Mouse (Mus musculus): ENCODE results near the gene Atp10a.

Gene Atp10a

DNA sequence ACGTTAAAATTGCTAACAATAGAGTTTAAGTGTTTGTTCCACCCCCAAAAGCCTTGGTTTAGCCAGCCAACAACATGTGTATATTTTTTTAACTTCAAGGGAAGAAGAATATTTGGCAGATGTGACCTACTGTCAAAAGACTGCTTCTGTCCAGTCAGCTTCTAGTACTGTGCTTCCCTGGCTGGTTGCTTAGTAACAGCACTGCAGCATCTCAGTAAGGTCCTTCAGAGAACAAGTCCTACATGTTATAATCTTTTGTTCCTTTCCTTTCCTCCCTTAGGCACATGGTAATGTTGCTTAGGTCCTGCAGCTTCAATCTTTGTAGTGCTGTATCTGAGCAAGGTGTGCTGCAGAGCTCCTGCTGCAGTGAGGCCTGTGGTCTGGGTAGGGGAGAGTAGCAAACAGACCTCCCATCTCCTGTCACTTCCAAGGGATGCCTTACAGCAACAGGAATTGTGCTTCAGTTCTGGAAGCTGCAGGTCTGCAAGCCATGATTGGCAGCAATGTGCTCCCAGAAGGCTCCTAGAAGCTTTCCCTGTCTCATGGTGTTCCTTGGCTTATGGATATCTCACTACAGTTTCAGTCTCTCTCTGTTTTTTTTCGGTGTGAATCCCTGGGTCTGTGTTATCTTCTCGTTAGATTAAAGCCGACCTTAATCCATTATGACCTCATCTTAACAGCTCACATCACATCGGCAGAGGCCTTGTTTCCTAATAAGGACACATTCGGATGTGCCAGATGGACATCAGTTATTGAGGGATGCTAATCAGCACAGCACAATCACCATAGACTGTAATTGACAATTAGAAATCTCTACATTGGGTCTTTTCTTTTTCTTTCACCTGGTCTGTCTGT is 34.3 kb downstream of the Atp10a start:
- DNase-seq (ENCODE audit: extremely low spot score): no peak

DNA sequence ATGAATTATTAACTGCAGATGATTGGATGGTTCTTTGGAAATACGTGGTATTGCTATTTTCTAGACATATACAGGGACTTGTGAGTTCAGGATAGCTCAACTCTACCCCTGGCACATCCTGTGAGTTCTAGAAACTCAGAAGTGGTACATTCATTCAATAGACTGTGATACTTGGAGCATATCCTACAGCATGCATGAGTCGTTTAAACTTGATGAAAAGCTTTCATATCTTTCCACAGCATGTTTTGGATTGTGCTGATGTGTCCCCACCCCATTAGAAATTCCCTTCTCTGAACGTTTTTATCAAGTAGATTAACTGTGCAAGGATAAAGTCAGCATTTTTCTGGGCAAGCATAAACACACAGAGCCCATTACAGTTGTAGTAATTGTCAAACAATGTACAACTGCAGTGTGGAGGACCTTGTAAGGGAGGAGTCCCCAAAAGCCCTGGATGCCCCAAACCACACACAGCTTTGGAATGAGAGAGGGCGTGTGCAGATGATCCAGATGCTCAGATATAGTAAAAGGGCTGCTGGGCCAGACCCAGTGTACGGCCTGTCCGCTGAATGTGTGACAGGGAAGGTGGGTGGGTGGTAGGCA is 35.1 kb downstream of the Atp10a start:
- no peak for DNase-seq (ENCODE audit: extremely low spot score)

DNA sequence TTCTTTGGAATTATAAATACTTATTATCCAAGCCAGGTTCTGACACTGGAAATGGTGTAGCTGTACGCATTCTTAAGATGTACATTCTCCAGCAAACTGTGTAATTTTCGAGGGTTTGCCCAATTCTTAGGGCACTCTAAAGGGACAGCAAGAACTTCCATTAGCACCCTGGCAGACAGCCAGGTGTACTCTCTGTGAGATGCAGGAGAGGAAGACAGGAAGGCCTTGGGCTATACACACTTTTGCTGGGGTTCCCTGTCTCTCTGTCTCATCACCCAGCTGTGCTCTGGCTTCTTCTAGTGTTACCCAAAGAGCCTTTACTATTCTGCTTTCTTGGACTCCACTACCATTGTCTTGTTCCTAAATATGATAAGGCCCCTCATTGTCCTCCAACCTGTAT is 36.7 kb downstream of the Atp10a start:
- no peak for DNase-seq (ENCODE audit: extremely low spot score)

DNA sequence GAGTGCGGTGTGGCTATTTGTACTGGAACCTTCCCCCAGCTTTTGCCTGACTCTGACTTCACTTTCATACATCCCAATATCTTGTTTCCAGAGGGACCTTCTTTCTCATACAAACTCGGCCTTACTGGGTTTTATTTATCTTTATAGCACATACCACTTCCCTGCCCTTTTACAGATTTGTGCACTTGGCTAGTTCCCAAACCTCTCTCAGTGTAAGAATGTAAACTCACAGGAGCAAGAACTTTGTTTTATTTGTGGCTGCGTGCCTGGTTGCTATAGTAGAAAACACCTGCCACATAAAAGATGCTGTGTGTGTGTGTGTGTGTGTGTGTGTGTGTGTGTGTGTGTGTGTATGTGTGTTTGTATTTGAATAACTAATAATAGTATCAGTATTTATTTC is 37.4 kb downstream of the Atp10a start:
- no peak for DNase-seq (ENCODE audit: extremely low spot score)

DNA sequence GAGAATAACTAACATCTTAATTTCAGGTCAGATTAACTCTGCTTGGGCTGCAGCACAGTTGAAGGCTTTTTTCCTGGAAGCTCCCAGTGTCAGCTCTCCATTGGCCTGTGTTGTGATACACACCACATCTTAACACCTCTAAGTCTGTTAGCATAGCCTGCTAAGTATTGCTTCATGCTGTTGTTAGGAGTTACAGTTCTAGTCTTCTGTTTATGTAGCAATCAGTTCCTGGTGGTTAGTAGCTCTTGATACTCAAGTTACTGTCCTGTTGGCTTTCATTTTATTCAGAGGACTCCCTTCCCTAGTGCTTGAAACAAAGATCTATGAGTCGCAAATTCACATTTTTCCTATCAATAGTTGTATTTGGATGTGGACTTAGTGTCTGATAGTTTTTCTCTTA is 39.7 kb downstream of the Atp10a start:
- no peak for DNase-seq (ENCODE audit: extremely low spot score)

DNA sequence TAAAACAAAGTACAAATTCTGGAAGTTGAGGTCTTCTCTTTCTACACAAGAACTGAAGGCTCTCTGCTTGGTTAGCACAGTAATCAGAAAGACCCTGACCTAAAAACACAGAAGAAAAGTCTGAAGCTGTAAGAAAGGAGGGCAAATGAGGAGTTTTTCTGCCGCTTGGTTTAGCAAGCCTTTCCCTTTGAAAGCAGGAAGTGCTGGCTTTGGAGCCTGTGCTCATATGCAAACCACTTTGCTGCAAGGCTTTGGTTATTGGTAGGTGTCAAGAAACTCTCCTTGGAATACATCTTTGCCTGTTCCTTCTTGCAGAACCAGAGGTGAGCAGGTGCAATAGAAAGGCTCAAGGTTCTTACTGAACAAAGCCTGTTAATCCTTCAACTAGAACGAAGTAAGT is 41.1 kb downstream of the Atp10a start:
- DNase-seq (ENCODE audit: extremely low spot score): no peak

DNA sequence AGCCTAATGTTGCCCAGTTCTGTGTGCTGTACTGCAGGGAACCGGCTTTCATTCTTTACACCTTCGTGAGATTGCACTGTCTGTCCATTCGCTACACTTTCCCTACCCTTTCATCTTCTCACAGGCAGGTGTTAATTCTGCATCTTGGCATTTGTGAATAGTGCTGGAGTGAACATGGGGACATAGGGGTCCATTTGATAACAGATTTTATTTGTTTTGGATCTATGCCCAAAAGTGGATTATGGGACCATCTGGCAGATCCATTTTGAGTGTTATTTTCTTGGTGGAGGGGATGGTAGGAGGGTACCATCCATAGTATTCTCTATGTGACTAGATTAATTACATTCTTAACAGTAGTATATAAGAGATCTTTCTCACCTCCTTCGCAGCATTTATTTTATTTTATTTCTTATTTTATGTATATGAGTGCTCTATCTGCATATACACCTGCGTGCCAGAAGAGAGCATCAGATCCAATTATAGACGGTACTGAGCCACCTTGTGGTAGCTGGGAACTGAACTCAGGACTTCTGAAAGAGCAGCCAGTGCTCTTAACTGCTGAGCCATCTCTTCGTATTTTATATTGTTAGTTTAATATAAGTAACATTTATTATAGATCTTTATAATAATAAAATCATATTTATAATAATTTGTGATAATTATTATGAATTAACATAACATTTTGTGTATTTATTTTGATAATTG is 42.9 kb downstream of the Atp10a start:
- DNase-seq (ENCODE audit: extremely low spot score): no peak

DNA sequence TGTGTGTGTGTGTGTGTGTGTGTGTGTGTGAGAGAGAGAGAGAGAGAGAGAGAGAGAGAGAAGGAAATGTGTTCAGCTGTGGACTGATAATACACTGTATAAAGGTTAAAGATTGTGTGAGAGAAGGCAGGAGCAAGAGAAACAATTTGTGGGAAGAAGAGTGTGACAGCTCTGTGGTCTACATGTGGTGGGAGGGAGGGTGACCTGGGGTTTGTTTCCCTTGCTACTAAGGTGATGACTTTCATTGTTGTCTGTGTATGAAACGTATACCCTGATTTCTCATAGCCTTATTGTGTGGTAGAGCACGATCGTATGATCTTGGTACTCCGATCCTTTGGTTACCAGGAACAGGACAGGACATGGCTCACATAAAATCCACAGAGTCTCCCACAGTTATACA is 45.3 kb downstream of the Atp10a start:
- DNase-seq (ENCODE audit: extremely low spot score): no peak

DNA sequence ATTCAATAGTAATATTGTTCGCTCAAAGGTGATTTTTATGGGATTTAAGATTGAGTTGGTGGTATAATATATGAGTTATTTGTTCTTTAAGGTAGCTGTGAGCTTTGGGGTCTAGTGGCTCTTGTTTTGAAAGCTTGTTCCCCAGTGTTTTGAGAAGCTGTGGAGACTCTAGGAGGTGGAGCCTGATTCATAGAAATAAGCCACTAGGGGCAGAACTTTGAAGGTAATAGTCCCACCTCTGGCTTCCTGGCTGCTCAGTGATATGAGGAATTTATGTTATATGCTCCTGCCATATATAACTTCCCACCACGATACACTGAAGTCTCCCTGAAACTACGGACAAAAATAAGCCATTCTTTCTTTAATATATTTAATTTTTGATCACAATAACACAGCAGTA is 49.2 kb downstream of the Atp10a start:
- no peak for DNase-seq (ENCODE audit: extremely low spot score)

DNA sequence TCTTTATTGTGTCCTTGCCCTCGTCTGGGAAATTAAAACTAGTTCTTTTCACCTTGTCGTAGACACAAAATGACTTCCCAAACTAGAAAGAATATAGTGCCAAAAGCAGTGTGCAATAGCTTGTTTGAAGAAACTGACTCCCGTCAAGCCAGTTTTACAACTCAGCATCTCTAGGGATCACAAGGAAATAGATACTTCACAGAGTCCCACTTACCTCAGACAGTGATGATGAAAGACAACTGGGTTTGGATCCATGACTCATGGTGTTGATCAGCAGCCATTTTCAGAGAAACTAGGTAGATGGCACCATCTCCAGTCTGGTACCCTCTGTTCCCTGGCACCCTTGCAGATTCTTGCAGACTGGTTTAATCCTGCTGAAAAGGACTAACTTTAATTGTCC is 53.3 kb downstream of the Atp10a start:
- DNase-seq (ENCODE audit: extremely low spot score): no peak

DNA sequence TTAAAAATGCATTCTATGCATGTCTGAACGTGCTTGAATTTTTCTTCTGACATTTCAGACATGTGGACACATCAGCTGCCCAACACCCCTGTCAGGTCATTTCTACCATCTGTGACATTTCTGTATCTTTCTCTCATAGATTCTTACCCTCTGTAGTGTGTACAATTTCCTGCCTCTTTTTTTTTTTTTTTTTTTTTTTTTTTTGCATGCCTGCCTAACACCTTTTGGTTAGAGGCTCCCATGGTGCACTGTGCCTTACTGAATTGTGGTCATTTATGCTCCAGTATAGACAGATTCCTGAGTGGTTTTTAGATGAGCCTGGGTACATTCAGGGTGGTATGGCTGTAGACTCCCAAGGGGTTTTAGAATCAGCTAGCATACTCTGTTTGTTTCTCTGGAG is 54.3 kb downstream of the Atp10a start:
- DNase-seq (ENCODE audit: extremely low spot score): no peak

DNA sequence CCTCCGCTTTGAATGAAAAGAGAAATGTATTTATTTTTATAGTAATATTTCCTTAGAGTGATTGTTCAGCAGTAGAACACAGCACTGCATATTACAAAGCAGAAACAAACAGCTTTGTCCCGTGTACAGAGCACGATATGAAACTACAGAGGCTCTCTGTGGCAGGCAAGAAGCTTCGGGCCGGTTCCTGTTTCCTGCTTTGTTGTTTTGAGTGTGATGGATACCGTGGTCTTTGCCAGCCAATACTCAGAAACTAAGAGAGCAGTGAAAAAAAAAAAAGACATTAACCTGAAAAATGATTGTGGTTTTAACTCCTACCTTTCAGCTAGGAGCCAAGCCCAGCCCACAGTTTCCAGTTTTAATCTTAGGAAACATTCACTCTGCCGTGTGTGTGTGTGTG is 55.8 kb downstream of the Atp10a start:
- DNase-seq (ENCODE audit: extremely low spot score): no peak

DNA sequence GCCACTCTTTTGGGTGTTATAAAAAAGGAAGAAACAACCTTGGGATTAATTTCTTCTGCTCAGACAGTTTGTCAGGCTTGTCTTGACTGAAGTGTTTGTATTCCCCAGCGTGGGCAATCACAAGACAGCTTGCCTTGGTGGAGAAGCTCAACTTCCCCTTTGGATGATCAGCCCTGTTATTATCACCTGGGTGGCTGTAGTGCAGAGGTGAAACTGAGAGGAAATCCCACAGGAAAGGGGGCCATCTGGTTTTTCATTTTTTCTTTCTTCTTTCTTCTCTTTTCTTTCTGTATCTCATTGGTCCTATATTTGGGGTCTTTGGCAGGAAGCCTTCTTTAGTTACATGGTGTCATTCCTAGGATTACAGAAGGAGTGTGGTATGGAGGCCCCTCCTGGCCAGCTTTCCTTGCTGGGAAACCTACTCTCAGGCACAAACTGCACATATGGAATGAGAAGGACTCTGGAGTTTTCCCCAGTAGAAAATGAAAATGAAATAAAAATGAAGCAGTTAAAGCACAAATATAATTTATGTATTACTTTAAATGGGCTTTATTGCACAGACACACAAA is 59.7 kb downstream of the Atp10a start:
- DNase-seq (ENCODE audit: extremely low spot score): no peak

DNA sequence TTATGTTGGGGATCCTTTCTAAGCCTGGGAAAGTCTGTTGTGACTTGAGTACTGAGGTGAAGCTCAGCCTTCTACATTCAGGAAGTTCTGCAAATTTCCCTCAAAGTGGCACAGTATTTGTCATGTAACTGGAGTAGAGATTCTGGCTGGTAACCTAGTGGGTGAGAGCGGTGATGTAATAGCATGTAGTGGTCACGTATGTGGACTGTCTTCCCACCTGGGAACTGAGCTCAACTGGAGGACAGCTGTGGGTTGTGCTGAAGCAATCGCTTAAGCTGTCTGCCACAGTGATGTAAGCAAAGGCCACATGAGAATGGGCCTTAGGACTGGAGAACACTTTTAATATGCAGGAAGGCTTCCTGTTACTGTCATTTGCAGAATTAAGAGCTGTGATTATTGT is 60.7 kb downstream of the Atp10a start:
- DNase-seq (ENCODE audit: extremely low spot score): no peak

DNA sequence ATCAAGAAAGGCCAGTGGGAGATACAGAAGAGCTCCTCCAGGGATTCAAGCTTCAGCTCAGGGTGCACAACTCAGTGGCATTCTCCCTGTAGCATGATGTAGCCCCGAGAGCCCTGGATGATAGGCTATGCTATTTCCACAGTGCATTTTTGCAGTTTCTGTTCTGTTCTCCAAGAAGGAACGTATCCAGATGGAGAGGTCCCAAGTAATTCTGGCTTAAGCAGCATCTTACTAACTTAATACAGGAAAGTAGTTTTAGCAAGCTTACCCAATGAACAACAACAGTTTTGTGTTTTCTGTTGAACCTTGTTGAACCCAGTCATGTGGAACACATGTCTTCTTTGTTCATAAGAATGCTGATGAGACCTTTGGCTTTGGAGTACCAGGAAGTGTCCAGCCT is 62.6 kb downstream of the Atp10a start:
- DNase-seq (ENCODE audit: extremely low spot score): no peak

DNA sequence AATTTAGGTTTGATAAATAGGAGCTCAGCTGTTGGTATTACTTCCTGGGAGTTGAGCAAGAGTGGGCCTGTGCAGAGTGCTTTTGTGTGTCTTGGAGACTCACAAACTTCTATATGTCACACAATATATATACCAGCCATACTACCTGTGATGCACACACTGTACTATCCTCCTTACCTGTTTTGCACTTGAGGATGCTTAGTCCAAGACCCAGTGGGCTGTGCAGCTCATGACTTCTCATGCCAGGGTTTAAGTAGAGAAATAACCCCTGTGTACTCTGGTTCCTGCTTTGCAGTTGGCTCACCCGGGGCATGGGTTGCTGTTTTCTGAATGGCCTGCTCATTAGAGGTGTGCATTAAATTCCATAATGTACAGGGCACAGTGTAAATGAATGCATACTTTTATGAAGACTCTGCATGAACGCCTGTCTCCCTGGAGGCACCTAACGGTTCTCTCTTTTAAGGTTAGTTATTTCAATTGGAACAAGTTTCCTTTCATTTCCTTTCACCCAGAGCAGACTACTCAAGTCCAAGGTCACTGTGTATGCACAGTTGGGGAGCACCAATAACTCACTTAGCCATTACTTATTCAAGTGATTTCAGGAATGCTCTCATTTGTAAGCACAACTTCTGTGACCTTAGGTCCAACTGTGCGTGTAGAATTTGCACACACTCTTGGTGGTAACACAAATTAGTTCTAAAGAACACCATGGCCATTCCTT is 63.4 kb downstream of the Atp10a start:
- DNase-seq (ENCODE audit: extremely low spot score): no peak

DNA sequence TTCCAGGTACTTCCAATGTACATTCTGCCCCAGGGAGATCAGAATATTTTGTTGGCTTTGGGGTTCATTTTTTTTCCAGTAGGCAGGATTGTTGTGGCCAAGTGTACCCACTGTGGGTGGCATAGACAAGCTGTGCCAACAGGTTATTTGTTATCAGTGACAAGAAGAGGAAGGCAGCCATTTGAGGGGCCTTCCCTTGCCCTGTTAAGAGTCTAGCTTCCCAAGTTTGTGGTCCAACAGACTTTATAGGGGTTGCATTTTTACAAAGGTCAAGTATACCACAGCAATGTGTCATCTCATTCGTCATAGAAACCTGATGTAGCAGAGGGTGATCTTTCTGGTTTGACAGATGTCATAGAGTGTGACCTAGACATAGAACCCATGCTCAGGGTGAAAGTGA is 66.3 kb downstream of the Atp10a start:
- DNase-seq (ENCODE audit: extremely low spot score): no peak

DNA sequence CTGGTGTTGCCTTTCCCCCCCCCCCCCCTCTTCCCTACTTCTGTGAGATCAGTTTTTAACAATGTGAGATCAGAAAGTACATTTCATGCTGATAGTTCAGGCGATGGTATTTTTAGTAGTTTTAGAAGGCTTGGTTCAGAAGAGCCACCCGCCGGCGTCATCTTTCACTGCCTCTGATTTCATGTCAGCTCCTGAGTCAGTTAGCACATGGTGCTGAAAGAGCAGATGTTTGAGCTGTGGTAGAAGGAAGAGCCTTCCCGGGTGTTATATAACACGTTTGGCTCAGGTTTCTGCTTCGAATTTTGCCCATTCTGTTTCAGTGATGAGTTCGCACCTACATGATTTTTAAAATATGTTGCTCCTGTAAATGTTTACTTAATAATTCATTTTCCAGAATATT is 74.2 kb downstream of the Atp10a start:
- DNase-seq (ENCODE audit: extremely low spot score): no peak

DNA sequence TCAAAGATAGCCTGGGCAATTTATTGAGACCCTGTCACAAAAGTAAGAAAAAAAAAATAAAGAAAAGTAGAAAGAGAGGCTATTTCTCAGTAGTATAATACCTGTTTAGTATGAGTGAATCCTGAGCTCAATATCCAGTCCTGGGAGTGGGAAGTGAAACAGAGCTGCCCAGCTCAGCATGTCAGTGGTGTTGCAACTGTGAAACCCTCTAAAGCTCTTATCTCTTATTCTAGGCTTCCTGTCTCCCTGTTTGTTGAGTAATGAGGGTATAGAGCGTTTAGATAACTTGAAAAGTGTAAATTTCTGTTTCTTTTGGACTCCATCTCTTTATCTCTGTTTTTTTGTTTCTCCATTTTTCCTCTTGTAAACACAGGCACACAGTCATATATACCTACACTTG is 74.9 kb downstream of the Atp10a start:
- DNase-seq (ENCODE audit: extremely low spot score): no peak

DNA sequence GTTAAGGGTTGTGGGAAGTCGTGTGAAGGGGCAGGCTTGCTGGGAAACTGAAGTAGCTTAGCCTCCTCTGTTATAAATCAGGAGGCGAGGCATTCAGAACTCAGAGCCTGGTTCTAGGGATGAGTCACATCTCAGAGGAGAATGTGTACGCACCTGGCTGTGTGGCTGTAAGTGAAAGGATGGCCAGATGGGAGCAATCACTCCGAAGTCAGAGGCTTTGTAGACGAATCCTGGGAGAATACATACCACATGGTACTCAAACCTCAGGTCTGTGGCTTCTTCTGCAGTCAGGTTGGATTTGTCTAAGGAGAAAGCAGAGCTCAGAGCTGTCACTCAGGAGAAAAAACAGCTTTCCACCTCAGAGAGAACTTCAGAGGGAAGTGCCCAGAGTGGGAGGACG is 76.4 kb downstream of the Atp10a start:
- no peak for DNase-seq (ENCODE audit: extremely low spot score)

DNA sequence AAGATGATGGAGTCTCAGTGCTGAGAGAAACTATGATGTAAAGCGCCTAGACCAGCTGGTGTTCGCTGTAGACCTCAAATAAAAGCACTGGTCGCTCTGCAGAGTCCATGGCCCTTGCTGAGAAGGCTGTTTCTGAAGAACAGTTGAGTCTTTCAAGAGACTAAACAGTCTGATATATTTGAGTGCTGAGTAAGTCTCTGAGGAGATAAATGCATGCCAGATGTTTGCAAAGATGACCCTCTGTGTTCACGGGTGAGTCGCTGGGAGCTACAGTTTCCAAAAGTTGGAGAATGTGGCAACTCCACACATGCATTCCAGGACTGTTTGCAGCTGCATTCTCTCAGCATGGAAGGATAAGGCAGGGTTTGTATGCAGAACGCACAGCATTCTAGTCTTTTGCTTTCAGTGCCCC is 77.5 kb downstream of the Atp10a start:
- DNase-seq (ENCODE audit: extremely low spot score): no peak

Data from embryo, embryonic 9.5 days (tissue).